Comparison of ENCODE assay signal across 9 mouse cellular contexts in the genomic region with DNA sequence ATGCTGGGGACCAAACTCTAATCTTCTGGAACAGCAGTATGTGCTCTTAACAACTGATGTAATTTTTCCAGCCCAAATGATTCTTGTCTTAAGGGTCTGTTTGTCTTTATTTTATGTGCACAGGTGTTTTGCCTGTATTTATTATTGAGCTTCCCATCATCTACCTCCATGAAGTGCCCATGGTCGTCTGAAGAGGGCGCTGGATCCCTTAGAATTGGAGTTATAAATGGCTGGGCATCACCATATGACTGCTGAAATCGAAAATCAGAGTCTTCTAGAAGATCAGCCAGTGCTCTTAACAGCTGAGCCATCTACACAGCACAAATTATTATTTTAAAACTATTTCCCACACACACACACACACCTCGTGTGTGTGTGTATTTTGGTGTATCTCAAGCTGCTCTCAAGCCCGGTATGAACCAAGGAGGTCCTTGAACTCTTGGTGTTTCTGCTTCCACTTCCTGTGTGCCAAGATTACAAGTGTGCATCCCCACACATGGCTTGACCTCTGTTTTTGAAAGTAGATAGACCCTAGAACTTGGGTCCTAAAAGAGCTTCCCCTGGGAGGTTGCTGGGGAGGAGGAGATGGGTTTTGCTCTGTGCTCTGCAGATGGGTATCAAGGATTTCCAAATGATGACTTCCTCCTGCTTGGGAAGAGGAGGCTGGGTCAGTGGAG. TPM values are rescaled to one million over a fixed set of nuclear protein-coding genes. Genes with fewer than 3 reads are reported as not detected.
DNase-seq lines count a peak whose midpoint lies in the region; ATAC-seq and TF ChIP-seq lines count a peak whose summit lies in the region.
"Had no signal": no experiment of that assay in that cellular context is flagged by ENCODE, and none has a peak within 500 bp of the region (broad histone marks: within the 10 kb centered on the region; RNA-seq: fewer than 3 reads in every experiment).

No protein-coding gene starts in this region.

- no peak overlapping the region for H3K4me3 ChIP-seq in embryonic facial prominence, embryonic 11.5 days (ENCODE audit: low read depth, low read length)
- H3K4me3 ChIP-seq in embryonic facial prominence, embryonic 10.5 days, result no peak overlapping the region
- H3K4me3 ChIP-seq in midbrain, postnatal 0 days (ENCODE audit: low read depth, low read length), result no peak overlapping the region
- H3K4me3 ChIP-seq in midbrain, embryonic 16.5 days (ENCODE audit: low read depth, low read length), result no peak overlapping the region
- no peak overlapping the region for H3K4me3 ChIP-seq in heart, embryonic 11.5 days (ENCODE audit: low read depth, low read length)
- H3K4me3 ChIP-seq: heart, embryonic 15.5 days had no signal

- 0 out of 2 replicates have a peak, but pooled peaks cover 3% of the 10 kb centered on the region for H3K9me3 ChIP-seq in embryonic facial prominence, embryonic 11.5 days (replicated peaks; ENCODE audit: control insufficient read depth, low read length)
- peaks cover 7% of the 10 kb centered on the region for H3K9me3 ChIP-seq in embryonic facial prominence, embryonic 10.5 days
- peaks cover 4% of the 10 kb centered on the region; the same call in 1 of the 2 replicates for H3K9me3 ChIP-seq in midbrain, postnatal 0 days (ENCODE audit: low read length)
- no peaks in the 10 kb centered on the region for H3K9me3 ChIP-seq in midbrain, embryonic 16.5 days (replicated peaks; ENCODE audit: control insufficient read depth, low read length, poor library complexity, severe bottlenecking)
- H3K9me3 ChIP-seq in heart, embryonic 11.5 days (replicated peaks; ENCODE audit: control insufficient read depth, low read length), result peaks cover 4% of the 10 kb centered on the region; the same call in 1 of the 2 replicates
- H3K9me3 ChIP-seq: heart, embryonic 15.5 days had no signal

- DNase-seq in embryonic facial prominence, embryonic 11.5 days (ENCODE audit: low spot score), result peak; percentile 26
- no peak for DNase-seq in embryonic facial prominence, embryonic 10.5 days (ENCODE audit: low spot score)
- DNase-seq in midbrain, postnatal 0 days (ENCODE audit: low spot score), result peak; percentile 47
- peak; percentile 80 for DNase-seq in cerebellum, adult 9-10 months
- peak; percentile 37 for DNase-seq in lung, postnatal 14 days

- H3K36me3 ChIP-seq in embryonic facial prominence, embryonic 11.5 days (replicated peaks; ENCODE audit: control insufficient read depth, insufficient read depth, low read depth, low read length), result no peaks in the 10 kb centered on the region
- no peaks in the 10 kb centered on the region for H3K36me3 ChIP-seq in embryonic facial prominence, embryonic 10.5 days (replicated peaks)
- H3K36me3 ChIP-seq in midbrain, postnatal 0 days (ENCODE audit: insufficient read depth, low read length), result no peaks in the 10 kb centered on the region
- no peaks in the 10 kb centered on the region for H3K36me3 ChIP-seq in midbrain, embryonic 16.5 days (ENCODE audit: control insufficient read depth, insufficient read depth, low read length)
- no peaks in the 10 kb centered on the region for H3K36me3 ChIP-seq in heart, embryonic 11.5 days (ENCODE audit: control insufficient read depth, insufficient read depth, low read length)
- H3K36me3 ChIP-seq: heart, embryonic 15.5 days had no signal

- ATAC-seq in embryonic facial prominence, embryonic 11.5 days (replicated peaks; ENCODE audit: insufficient number of reproducible peaks, low FRiP score, low TSS enrichment, low read depth), result no peak
- no peak for ATAC-seq in midbrain, postnatal 0 days (ENCODE audit: low FRiP score)
- no peak for ATAC-seq in midbrain, embryonic 16.5 days
- no peak for ATAC-seq in heart, embryonic 11.5 days (replicated peaks; ENCODE audit: insufficient number of reproducible peaks, low FRiP score, low TSS enrichment)
- ATAC-seq in megakaryocyte-erythroid progenitor cell, adult 5-6 weeks (replicated peaks; ENCODE audit: low FRiP score, low TSS enrichment, poor library complexity, severe bottlenecking), result no peak

- TF ChIP-seq CTCF in midbrain, postnatal 0 days (IDR thresholded peaks at IDR 0.05), result peak; percentile 68

- no peak overlapping the region for H3K4me2 ChIP-seq in embryonic facial prominence, embryonic 11.5 days (ENCODE audit: low read depth, low read length)
- no peak overlapping the region for H3K4me2 ChIP-seq in midbrain, postnatal 0 days (ENCODE audit: low read depth, low read length, poor library complexity, severe bottlenecking)
- no peak overlapping the region for H3K4me2 ChIP-seq in midbrain, embryonic 16.5 days (ENCODE audit: low read length)
- no peak overlapping the region for H3K4me2 ChIP-seq in heart, embryonic 11.5 days
- H3K4me2 ChIP-seq: heart, embryonic 15.5 days had no signal

- no peak overlapping the region for H3K9ac ChIP-seq in embryonic facial prominence, embryonic 11.5 days (replicated peaks; ENCODE audit: low read length)
- no peak overlapping the region for H3K9ac ChIP-seq in midbrain, postnatal 0 days (replicated peaks; ENCODE audit: low read length, poor library complexity, severe bottlenecking)
- H3K9ac ChIP-seq in midbrain, embryonic 16.5 days (ENCODE audit: low read depth, low read length), result no peak overlapping the region
- H3K9ac ChIP-seq in heart, embryonic 11.5 days (ENCODE audit: low read depth, low read length), result no peak overlapping the region
- H3K9ac ChIP-seq: heart, embryonic 15.5 days had no signal

- H3K4me1 ChIP-seq in embryonic facial prominence, embryonic 11.5 days (ENCODE audit: control insufficient read depth, insufficient read depth, low read length), result 0 out of 2 replicates have a peak, but pooled peaks cover 2% of the 10 kb centered on the region
- H3K4me1 ChIP-seq in embryonic facial prominence, embryonic 10.5 days, result peaks cover 15% of the 10 kb centered on the region
- H3K4me1 ChIP-seq in midbrain, postnatal 0 days (ENCODE audit: insufficient read depth, low read length), result no peaks in the 10 kb centered on the region
- H3K4me1 ChIP-seq in midbrain, embryonic 16.5 days (ENCODE audit: control insufficient read depth, insufficient read depth, low read length), result peaks cover 4% of the 10 kb centered on the region; the same call in 1 of the 2 replicates
- H3K4me1 ChIP-seq in heart, embryonic 11.5 days (ENCODE audit: control insufficient read depth, insufficient read depth, low read length), result no peaks in the 10 kb centered on the region

- peaks cover 2% of the 10 kb centered on the region; the same call in 1 of the 2 replicates for H3K27me3 ChIP-seq in embryonic facial prominence, embryonic 11.5 days (ENCODE audit: control insufficient read depth, insufficient read depth, low read length)
- H3K27me3 ChIP-seq in embryonic facial prominence, embryonic 10.5 days (replicated peaks; ENCODE audit: low read depth, poor library complexity, severe bottlenecking), result peaks cover 15% of the 10 kb centered on the region
- no peaks in the 10 kb centered on the region; the same call in 1 of the 2 replicates for H3K27me3 ChIP-seq in midbrain, postnatal 0 days (ENCODE audit: insufficient read depth, low read length)
- H3K27me3 ChIP-seq in midbrain, embryonic 16.5 days (ENCODE audit: control insufficient read depth, insufficient read depth, low read depth, low read length), result peaks cover 9% of the 10 kb centered on the region; the same call in 1 of the 2 replicates
- H3K27me3 ChIP-seq in heart, embryonic 11.5 days (ENCODE audit: control insufficient read depth, insufficient read depth, low read length), result peaks cover 12% of the 10 kb centered on the region

- 31% methylated on average over 5 of the region's 5 CpGs for WGBS in embryonic facial prominence, embryonic 11.5 days
- 38% methylated on average over 5 of the region's 5 CpGs for WGBS in embryonic facial prominence, embryonic 10.5 days
- 27% methylated on average over 5 of the region's 5 CpGs for WGBS in midbrain, postnatal 0 days
- 25% methylated on average over 5 of the region's 5 CpGs for WGBS in midbrain, embryonic 16.5 days
- WGBS in heart, embryonic 11.5 days (ENCODE audit: insufficient replicate concordance), result 20% methylated on average over 5 of the region's 5 CpGs

- H3K27ac ChIP-seq in embryonic facial prominence, embryonic 11.5 days (replicated peaks; ENCODE audit: low read depth, low read length), result no peak overlapping the region
- H3K27ac ChIP-seq in embryonic facial prominence, embryonic 10.5 days (replicated peaks), result no peak overlapping the region
- H3K27ac ChIP-seq in midbrain, postnatal 0 days (ENCODE audit: low read depth, low read length), result no peak overlapping the region
- H3K27ac ChIP-seq in midbrain, embryonic 16.5 days (ENCODE audit: low read length), result no peak overlapping the region
- H3K27ac ChIP-seq in heart, embryonic 11.5 days (ENCODE audit: low read depth, low read length), result no peak overlapping the region
- H3K27ac ChIP-seq: heart, embryonic 15.5 days had no signal

RNA-seq across cellular contexts. Expression of a gene that starts 5.0 kb away (rescaled TPM):
- polyA plus RNA-seq in embryonic facial prominence, embryonic 11.5 days (2014; fragmentation: Nextera tagmentation; extraction: Ambion mirVana), result not detected in 2 replicates
- 0.05 TPM in 1 of 2 replicates, not detected in the other for polyA plus RNA-seq in embryonic facial prominence, embryonic 10.5 days (2016; fragmentation: Nextera tagmentation; extraction: Ambion mirVana)
- total RNA-seq in midbrain, postnatal 0 days (2014; rRNA removed), result 0.14 and 0.33 TPM in 2 replicates
- 0.15 TPM in 2 replicates for polyA plus RNA-seq in midbrain, postnatal 0 days (2015; fragmentation: Nextera tagmentation; extraction: Ambion mirVana)
- 0.14 and 0.15 TPM in 2 replicates for polyA plus RNA-seq in midbrain, embryonic 16.5 days (2015; fragmentation: Nextera tagmentation; extraction: Ambion mirVana)
- polyA plus RNA-seq in heart, embryonic 11.5 days (2014; fragmentation: Nextera tagmentation; extraction: Ambion mirVana), result not detected in 2 replicates
- not detected in 2 replicates for total RNA-seq in megakaryocyte-erythroid progenitor cell, adult 5-6 weeks (2014; fragmentation: Nextera tagmentation)
- not detected in 2 replicates for total RNA-seq in megakaryocyte-erythroid progenitor cell, adult 5-6 weeks (2017)
- polyA plus RNA-seq: heart, embryonic 15.5 days had no signal

RNA-seq across cellular contexts. Expression of a gene that starts 8.9 kb away (rescaled TPM):
- polyA plus RNA-seq in embryonic facial prominence, embryonic 11.5 days (2014; fragmentation: Nextera tagmentation; extraction: Ambion mirVana), result 4.2 and 5.9 TPM in 2 replicates
- 8.9 and 9.2 TPM in 2 replicates for polyA plus RNA-seq in embryonic facial prominence, embryonic 10.5 days (2016; fragmentation: Nextera tagmentation; extraction: Ambion mirVana)
- total RNA-seq in midbrain, postnatal 0 days (2014; rRNA removed), result 6.3 and 7.0 TPM in 2 replicates
- polyA plus RNA-seq in midbrain, postnatal 0 days (2015; fragmentation: Nextera tagmentation; extraction: Ambion mirVana), result 3.1 and 4.1 TPM in 2 replicates
- polyA plus RNA-seq in midbrain, embryonic 16.5 days (2015; fragmentation: Nextera tagmentation; extraction: Ambion mirVana), result 5.9 and 7.7 TPM in 2 replicates
- 4.9 and 5.7 TPM in 2 replicates for polyA plus RNA-seq in heart, embryonic 11.5 days (2014; fragmentation: Nextera tagmentation; extraction: Ambion mirVana)
- 12.6 and 21.3 TPM in 2 replicates for total RNA-seq in megakaryocyte-erythroid progenitor cell, adult 5-6 weeks (2014; fragmentation: Nextera tagmentation)
- 0.15 and 1.8 TPM in 2 replicates for total RNA-seq in megakaryocyte-erythroid progenitor cell, adult 5-6 weeks (2017)

RNA-seq across cellular contexts. Expression of a gene that starts 41.7 kb away (rescaled TPM):
- polyA plus RNA-seq in embryonic facial prominence, embryonic 11.5 days (2014; fragmentation: Nextera tagmentation; extraction: Ambion mirVana), result 147 and 168 TPM in 2 replicates
- polyA plus RNA-seq in embryonic facial prominence, embryonic 10.5 days (2016; fragmentation: Nextera tagmentation; extraction: Ambion mirVana), result 200 and 202 TPM in 2 replicates
- total RNA-seq in midbrain, postnatal 0 days (2014; rRNA removed), result 375 and 403 TPM in 2 replicates
- 236 and 258 TPM in 2 replicates for polyA plus RNA-seq in midbrain, postnatal 0 days (2015; fragmentation: Nextera tagmentation; extraction: Ambion mirVana)
- polyA plus RNA-seq in midbrain, embryonic 16.5 days (2015; fragmentation: Nextera tagmentation; extraction: Ambion mirVana), result 218 and 245 TPM in 2 replicates
- 158 and 168 TPM in 2 replicates for polyA plus RNA-seq in heart, embryonic 11.5 days (2014; fragmentation: Nextera tagmentation; extraction: Ambion mirVana)
- 92.2 and 111 TPM in 2 replicates for total RNA-seq in megakaryocyte-erythroid progenitor cell, adult 5-6 weeks (2014; fragmentation: Nextera tagmentation)
- 41.1 and 49.5 TPM in 2 replicates for total RNA-seq in megakaryocyte-erythroid progenitor cell, adult 5-6 weeks (2017)
